ENCODE assay signal across 9 mouse cellular contexts in the genomic region with DNA sequence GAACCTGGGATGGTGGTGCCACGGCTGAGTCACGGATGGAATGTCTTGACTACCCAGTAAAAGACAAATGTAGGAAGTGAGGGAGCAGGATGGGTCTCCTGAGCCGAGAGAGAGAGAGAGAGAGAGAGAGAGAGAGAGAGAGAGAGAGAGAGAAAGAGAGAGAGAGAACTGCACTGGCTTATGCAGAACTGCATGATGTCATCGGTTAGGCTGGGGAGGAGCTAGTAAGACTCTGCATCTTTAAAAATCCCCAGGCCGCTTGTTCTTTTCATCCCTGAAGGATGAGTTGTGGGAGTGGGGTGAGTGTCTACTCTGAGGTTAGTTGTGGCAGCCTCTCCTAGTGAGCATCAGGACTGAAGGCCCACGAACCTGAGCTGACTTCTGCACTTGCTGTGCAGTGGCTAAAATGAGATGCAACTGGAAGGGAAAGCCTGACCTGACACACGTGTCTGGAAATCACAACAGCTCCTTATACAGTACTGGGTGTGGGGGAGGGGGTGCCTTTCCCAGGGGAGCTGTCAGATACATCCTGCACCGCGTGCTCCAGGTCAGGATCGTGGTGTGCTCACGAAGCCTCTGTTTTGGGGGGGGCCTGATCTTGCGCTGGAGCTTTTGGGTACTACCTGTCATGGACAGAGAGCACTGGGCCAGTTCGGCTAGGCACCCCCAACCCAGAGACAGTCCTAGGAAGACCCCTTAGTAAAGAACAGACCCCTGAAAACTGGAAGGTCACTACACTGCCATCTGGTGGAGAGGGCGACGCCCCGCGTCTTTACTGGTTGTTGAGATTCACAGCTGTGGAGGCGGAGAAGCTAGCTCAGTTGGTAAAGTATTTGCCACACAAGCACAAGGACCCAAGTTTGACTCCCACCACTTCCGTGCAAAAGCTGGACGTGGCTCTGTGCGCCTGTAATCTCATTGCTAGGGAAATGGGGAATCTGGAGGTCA. TPM values are rescaled to one million over a fixed set of nuclear protein-coding genes. Genes with fewer than 3 reads are reported as not detected.
DNase-seq lines count a peak whose midpoint lies in the region; ATAC-seq and TF ChIP-seq lines count a peak whose summit lies in the region.
"Had no signal": no experiment of that assay in that cellular context is flagged by ENCODE, and none has a peak within 500 bp of the region (broad histone marks: within the 10 kb centered on the region; RNA-seq: fewer than 3 reads in every experiment).

No protein-coding gene starts in this region.

- no peak overlapping the region for H3K9ac ChIP-seq in MEL (ENCODE audit: control insufficient read depth, low read depth, low read length, poor library complexity, severe bottlenecking)
- no peak overlapping the region for H3K9ac ChIP-seq in midbrain, embryonic 16.5 days (ENCODE audit: low read depth, low read length)
- H3K9ac ChIP-seq: kidney, embryonic 15.5 days had no signal

- 47% methylated on average over 21 of the region's 21 CpGs for WGBS in midbrain, embryonic 16.5 days

- peak; percentile 18; the same call in 1 of the 2 replicates for ATAC-seq in midbrain, embryonic 16.5 days

- no peak for TF ChIP-seq EP300 in MEL (IDR thresholded peaks at IDR 0.05; ENCODE audit: low read depth in 1 of 2, low read length in 2 of 2)

- no peaks in the 10 kb centered on the region for H3K4me1 ChIP-seq in MEL (ENCODE audit: control insufficient read depth in 1 of 2, insufficient read depth in 2 of 2, low read length in 2 of 2)
- H3K4me1 ChIP-seq in midbrain, embryonic 16.5 days (ENCODE audit: control insufficient read depth, insufficient read depth, low read length): 0 out of 2 replicates have a peak, but pooled peaks cover 4% of the 10 kb centered on the region

- no peak overlapping the region for H3K4me3 ChIP-seq in MEL (ENCODE audit: control insufficient read depth in 1 of 2, insufficient read depth in 1 of 2, low read depth in 2 of 2, low read length in 2 of 2)
- H3K4me3 ChIP-seq in midbrain, embryonic 16.5 days (ENCODE audit: low read depth, low read length): no peak overlapping the region
- H3K4me3 ChIP-seq: erythroblast, embryonic 14.5 days; kidney, embryonic 15.5 days had no signal

- no peak for TF ChIP-seq POLR2A in MEL (IDR thresholded peaks at IDR 0.05; ENCODE audit: control insufficient read depth in 1 of 2, insufficient read depth in 1 of 2, low read depth in 1 of 2, low read length in 2 of 2, poor library complexity in 1 of 2)

- TF ChIP-seq RAD21 in MEL (IDR thresholded peaks at IDR 0.05; ENCODE audit: low read depth, low read length): no peak

- no peaks in the 10 kb centered on the region for H3K27me3 ChIP-seq in MEL (ENCODE audit: control insufficient read depth in 1 of 2, insufficient read depth in 2 of 2, low read length in 2 of 2)
- no peaks in the 10 kb centered on the region; the same call in 1 of the 2 replicates for H3K27me3 ChIP-seq in midbrain, embryonic 16.5 days (ENCODE audit: control insufficient read depth, insufficient read depth, low read depth, low read length)

- no peak overlapping the region for H3K27ac ChIP-seq in MEL (ENCODE audit: control insufficient read depth, low read depth, low read length)
- no peak overlapping the region for H3K27ac ChIP-seq in midbrain, embryonic 16.5 days (ENCODE audit: low read length)
- H3K27ac ChIP-seq: kidney, embryonic 15.5 days had no signal

- no peaks in the 10 kb centered on the region for H3K36me3 ChIP-seq in MEL (ENCODE audit: control insufficient read depth in 1 of 2, insufficient read depth in 2 of 2, low read length in 2 of 2)
- no peaks in the 10 kb centered on the region for H3K36me3 ChIP-seq in midbrain, embryonic 16.5 days (ENCODE audit: control insufficient read depth, insufficient read depth, low read length)
- H3K36me3 ChIP-seq: kidney, embryonic 15.5 days had no signal

- no peaks in the 10 kb centered on the region for H3K79me2 ChIP-seq in MEL (ENCODE audit: control insufficient read depth, insufficient read depth, low read length, poor library complexity)

- DNase-seq in layer of hippocampus, postnatal 10 days (ENCODE audit: low spot score in 2 of 2): peak; percentile 34 to 40
- no peak for DNase-seq in layer of hippocampus, adult 8-10 months (ENCODE audit: low spot score in 2 of 2)
- DNase-seq in MEL (ENCODE audit: low read depth, low spot score): no peak
- DNase-seq in embryo, embryonic 9.5 days (ENCODE audit: extremely low spot score): peak; percentile 47
- no peak for DNase-seq in spleen, adult 18-20 months
- no peak for DNase-seq in gastrocnemius, postnatal 25 days

- peak; percentile 6 to 36 (median 8); a peak in 3 of 6 replicates for TF ChIP-seq CTCF in MEL (IDR thresholded peaks at IDR 0.05 in 2 of 3, conservative IDR thresholded peaks at IDR 0.05 in 1 of 3; ENCODE audit: control insufficient read depth in 1 of 3, insufficient read depth in 1 of 3, low read depth in 2 of 3, low read length in 3 of 3, poor library complexity in 1 of 3, severe bottlenecking in 1 of 3)

- H3K9me3 ChIP-seq in MEL (replicated peaks; ENCODE audit: insufficient read depth, low read length): no peaks in the 10 kb centered on the region
- no peaks in the 10 kb centered on the region for H3K9me3 ChIP-seq in midbrain, embryonic 16.5 days (replicated peaks; ENCODE audit: control insufficient read depth, low read length, poor library complexity, severe bottlenecking)
- H3K9me3 ChIP-seq: kidney, embryonic 15.5 days had no signal

- no peak overlapping the region for H3K4me2 ChIP-seq in midbrain, embryonic 16.5 days (ENCODE audit: low read length)
- H3K4me2 ChIP-seq: kidney, embryonic 15.5 days had no signal

TF ChIP-seq in MEL, 35 proteins besides CTCF, POLR2A, EP300 and RAD21:
- peak; percentile 23; the same call in 1 of the 2 replicates for TF ChIP-seq SMC3 (IDR thresholded peaks at IDR 0.05; ENCODE audit: low read depth, low read length)
- TF ChIP-seq MAZ (IDR thresholded peaks at IDR 0.05; ENCODE audit: low read depth, low read length): no peak

RNA-seq across cellular contexts. Expression of a gene that starts 16.8 kb away (rescaled TPM):
- total RNA-seq in layer of hippocampus, postnatal 10 days (2021): under 1 TPM; 0.25 to 0.83 TPM
- under 1 TPM in 3 of 4 experiments, not detected in 1; 0.13 to 0.56 (median 0.23) TPM for total RNA-seq in layer of hippocampus, adult 8-10 months (2022)
- not detected in 2 replicates for total RNA-seq in MEL (2012; rRNA removed)
- not detected for polyA plus RNA-seq in MEL (2012; ENCODE audit: insufficient read depth in 1 of 2, insufficient read length in 2 of 2, low read depth in 1 of 2, low replicate concordance in 2 of 2, missing spikeins in 1 of 2)
- polyA plus RNA-seq in midbrain, embryonic 16.5 days (2015; fragmentation: Nextera tagmentation; extraction: Ambion mirVana): 0.09 TPM in 1 of 2 replicates, not detected in the other
- not detected for total RNA-seq in gastrocnemius, postnatal 25 days (2021)
- polyA plus RNA-seq: erythroblast, embryonic 14.5 days had no signal

Comparison
In these comparisons a context has a peak if more than half of its experiments do, and no peak if none do; other contexts are left out.
1. DNase-seq: peak in layer of hippocampus, postnatal 10 days (2 of 2) and embryo, embryonic 9.5 days (single experiment); none in layer of hippocampus, adult 8-10 months (0 of 2), MEL (single experiment), spleen, adult 18-20 months (0 of 2) and gastrocnemius, postnatal 25 days (single experiment).